Mouse (Mus musculus) heart, postnatal 14 days (tissue): ENCODE data around the gene Gm20696. TPM values are rescaled to one million over a fixed set of nuclear protein-coding genes. Genes with fewer than 3 reads are reported as not detected.

ENCODE experiments used
- DNase-seq, 2 experiments: peaks; one replicate each; pipeline ENCODE4 v3.0.0; 2021 to 2022
- intact Hi-C: fragments of 180-260 bp; cut with DNase I; formaldehyde crosslinking; loops from one replicate; pipeline ENCODE4 v1.15.1; 2025
- total RNA-seq, 2 experiments: library from RNA; stranded (reverse); gene quantifications; 2 replicates each; pipeline ENCODE4 v1.2.3; 2021

Gene Gm20696
- total RNA-seq, 2 experiments from 2014 or later: 2.3 to 3.2 TPM

- intact Hi-C loops: no loop called here
- DNase-seq: peak in 1 of 2 experiments; percentile 32
Measured at GRCm38 (mm10) chr6:99525351-99525750, 141.2 kb downstream of the Gm20696 start.

DNA sequence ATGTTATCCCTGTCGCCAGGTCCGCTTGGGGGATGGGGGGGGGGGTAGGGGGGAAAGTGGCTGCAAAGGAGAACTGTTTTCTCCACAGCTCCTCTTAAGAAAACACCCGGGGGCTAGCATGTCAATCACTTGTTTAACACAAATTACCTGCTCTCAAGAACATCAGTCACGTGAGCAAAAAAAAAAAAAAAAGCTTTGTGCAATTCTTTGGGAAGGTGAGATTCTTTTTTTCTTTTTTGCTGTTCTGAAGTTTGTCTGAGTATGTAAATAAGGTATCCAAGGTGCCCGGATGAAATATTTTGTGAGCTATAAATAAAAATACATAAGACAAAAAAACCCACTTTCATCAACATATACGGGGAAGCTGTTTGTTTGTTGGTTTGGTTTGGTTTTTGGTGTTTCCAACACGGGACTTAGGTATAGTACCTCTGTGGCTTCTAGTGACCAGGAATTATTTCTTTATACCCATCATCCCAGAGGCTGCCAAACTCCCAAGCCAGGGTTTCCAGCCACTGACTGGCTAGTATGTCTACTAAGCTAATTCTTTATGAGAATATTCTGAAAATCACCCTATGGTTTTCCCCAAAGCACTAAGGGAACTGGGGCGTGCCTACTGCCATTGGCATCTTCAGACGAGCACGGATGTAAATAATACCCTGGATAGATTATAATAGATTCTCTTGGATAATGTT is 142.8 kb downstream of the Gm20696 start:
- intact Hi-C loops: loop anchor here (2.0 to 5.0 kb wide), 6 partner anchors 82 to 997 kb away; no protein-coding TSS in a partner anchor

DNA sequence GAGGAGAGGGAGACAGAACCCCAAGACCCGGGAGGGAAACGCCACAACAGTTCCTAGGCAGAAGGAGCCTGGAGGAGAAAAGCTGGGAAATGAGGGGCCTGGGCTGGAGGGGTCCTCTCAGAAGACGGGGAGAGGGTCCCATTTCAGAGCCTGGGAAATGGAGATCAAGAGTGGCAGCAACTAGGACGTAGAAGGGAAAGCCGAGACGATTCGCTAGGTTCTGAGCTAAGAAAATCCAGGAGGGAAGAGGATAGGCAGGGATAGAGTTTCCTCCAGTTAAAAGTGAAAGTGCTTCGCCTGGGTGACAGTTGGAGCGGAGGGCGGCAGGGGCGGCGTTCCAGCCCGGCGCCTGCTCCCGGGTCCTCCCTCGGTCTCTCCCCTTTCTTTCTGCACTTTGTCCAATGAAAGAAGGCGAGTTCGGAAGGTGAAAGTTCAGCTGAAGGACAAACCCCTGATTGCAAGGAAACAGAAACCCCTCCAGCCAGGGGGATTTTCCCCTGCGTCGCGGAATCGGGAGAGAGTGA is 143.4 kb downstream of the Gm20696 start:
- intact Hi-C loops: loop anchor here (2.0 to 5.0 kb wide), 6 partner anchors 81 to 996 kb away; no protein-coding TSS in a partner anchor
- peak; percentile 82 to 83 for DNase-seq

More for the DNA sequence above, 142.8 kb downstream of the Gm20696 start:
- no peak for DNase-seq

DNA sequence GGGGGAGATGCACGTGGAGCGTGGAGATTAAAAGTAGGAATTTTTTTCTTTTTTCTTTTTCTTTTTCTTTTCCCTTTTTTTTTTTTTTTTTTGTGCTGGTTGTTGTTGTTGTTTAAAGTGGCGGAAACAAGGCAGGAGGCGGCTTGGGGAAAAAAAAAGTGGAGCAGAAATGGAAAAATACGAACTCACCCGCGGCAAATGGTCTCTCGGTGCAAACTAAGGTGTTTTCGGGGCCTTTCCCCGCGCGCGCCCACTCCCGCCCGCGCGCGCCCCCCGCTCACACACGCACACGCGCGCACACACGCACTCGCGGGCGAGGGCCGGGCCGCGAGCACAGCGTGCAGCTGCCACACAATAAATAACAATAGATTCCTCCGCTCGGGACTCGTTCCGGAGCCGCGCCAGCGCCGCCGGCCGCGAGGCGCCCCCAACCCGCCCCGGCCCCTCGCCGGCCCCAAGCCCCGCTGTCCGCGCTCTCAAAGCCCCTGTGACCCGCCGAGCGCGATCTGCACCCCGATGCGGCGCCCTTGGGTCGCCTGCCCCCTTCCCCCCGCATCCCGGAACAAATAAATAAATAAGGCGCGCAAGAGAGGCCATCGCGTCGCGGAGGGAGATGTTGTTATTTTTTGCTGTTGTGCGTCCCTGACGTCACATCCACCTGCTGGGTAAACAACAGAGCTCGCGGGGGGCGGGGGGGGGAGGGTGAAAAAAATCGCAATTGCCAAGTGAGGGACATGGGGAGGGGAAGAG is 144.1 kb downstream of the Gm20696 start, which contains the start of gene Foxp1:
TSS of gene Foxp1 (minus strand) at position 363 of the 750 bp plus-strand sequence.
- intact Hi-C loops: loop anchor here (2.0 to 5.0 kb wide), 6 partner anchors 80 to 995 kb away; no protein-coding TSS in a partner anchor
- peak; percentile 78 to 81 for DNase-seq

GRCm38 (mm10) chr6:99521641-99522358 is 144.8 kb downstream of the Gm20696 start:
- intact Hi-C loops: loop anchor here (2.0 to 5.0 kb wide), 7 partner anchors 37 to 994 kb away; no protein-coding TSS in a partner anchor
- DNase-seq: peak; percentile 54 to 58

DNA sequence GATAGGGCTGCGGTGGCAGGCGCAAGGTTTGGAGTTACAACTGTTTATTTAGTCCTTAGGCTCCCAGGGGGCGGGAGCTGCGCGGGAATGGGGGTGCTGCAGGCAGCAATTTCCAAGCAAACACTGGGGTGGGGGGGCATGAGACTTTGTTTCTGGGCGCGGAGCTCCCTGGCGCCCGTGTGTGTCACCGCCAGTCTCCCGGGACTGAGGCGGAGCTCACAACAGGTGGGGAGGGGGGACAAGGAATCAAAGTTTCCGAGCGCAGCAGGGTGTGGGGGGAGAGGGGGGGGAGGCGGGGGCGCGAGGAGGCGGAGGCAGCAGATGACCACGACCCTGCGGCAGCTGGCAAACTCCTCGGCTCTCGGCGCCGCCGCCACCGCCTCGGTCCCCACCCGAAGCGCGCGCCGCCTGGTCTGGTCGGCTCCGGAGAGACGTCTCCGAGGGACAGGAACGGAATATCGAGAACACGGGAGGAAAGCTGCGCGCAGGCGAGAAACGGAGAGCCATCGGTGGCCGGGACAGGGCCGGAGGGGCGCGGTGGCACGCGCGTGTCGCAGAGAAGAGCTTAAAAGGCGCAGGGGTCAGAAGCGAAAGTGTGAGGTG is 145.5 kb downstream of the Gm20696 start:
- intact Hi-C loops: loop anchor here (2.0 to 5.0 kb wide), 6 partner anchors 36 to 994 kb away; no protein-coding TSS in a partner anchor
- peak; percentile 71 to 75 for DNase-seq

DNA sequence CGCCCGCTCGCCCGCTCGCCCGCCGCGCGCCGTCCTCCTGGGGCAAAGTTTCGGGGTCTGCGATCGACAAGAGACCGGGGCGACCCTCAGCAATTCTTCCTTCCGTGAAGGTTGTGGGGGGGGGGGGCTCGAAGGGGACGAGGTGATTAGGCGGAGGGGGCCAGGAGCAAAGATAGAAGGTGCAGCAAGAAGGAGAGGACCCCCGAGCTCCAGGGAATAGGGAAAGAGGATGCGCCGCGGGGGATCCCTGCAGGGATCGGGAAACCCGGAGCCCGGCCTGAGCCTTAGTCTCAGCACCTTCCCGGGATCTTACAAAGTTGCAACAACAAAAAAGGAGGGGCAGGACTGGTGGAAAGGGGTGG is 145.9 kb downstream of the Gm20696 start:
- peak in 1 of 2 experiments; percentile 68 for DNase-seq
- intact Hi-C loops: loop anchor here (2.0 to 5.0 kb wide), 6 partner anchors 36 to 993 kb away; no protein-coding TSS in a partner anchor

- peak; percentile 34 to 48 for DNase-seq
- intact Hi-C loops: loop anchor here (2.0 to 5.0 kb wide), 6 partner anchors 35 to 993 kb away; no protein-coding TSS in a partner anchor
Measured at GRCm38 (mm10) chr6:99519806-99520675, 146.6 kb downstream of the Gm20696 start.

- intact Hi-C loops: no loop called here
- DNase-seq: no peak
Measured at GRCm38 (mm10) chr6:99519052-99519451, 147.5 kb downstream of the Gm20696 start.

DNA sequence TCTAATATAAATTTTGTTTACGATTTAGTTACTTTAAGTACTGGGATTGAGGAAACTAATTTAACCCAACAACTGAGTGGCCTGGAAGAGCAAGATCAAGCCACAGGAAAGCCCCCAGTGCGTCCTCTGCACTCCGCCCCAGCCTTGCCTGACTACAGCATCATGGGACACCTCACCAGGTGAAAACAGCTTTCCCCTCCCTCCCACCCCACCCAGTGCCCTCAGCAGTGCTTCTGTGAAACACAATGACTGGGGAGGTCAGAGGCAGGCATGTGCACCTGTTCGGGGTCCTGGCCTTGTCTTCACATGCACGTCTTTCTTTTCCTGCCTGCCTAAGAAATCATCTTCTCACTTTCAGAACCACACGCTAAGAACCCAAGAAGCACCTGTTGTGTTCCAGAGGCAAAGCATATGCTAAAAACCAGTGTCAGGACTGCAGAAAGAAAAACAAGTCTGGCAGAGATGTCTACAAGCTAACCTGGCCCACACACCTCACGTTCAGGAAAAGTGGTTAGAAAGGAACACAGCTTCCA is 150.9 kb downstream of the Gm20696 start:
- DNase-seq: no peak

GRCm38 (mm10) chr6:99511862-99512261 is 154.7 kb downstream of the Gm20696 start:
- no peak for DNase-seq
- intact Hi-C loops: no loop called here

More for the DNA sequence above, 150.9 kb downstream of the Gm20696 start:
- intact Hi-C loops: no loop called here

DNA sequence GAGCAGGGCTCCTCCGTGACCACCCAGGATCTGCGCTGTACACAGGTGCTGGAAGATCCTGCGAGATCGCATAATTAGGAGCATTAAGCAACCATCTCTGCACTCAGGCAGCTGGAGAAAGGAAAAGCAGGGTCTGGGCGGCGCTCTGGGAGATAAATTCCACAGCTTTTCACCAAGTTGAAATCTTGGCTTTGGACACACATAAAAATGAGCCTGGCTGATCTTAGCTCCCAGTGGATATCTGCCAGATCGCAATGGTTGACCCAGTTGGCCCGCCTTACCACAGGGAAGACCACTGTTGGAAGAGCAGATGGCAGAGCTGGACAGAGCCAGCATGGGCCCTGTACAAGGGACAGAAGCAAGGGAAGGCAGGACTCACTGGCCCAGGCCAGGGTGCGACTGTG is 157.4 kb downstream of the Gm20696 start:
- peak; percentile 22 to 53 for DNase-seq
- intact Hi-C loops: no loop called here

DNA sequence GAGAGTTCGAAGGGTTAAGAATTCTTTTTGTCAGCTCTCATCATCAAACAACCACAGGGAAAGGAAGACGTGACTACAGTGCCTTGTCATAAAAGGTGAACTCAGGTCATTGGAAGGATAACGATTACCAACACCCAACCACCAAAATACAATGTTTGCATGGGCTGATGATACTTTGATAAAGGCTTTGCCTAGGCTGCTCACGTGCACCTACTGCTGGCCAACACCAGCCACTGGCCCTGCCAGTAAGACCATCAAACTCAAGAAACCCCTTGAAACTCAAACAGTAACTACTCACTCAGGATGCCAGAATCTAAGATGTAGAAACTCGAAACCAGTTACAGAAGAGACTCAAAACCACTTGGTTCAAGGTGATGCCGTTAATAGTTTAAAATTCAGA is 159.8 kb downstream of the Gm20696 start:
- DNase-seq: no peak
- intact Hi-C loops: no loop called here

DNA sequence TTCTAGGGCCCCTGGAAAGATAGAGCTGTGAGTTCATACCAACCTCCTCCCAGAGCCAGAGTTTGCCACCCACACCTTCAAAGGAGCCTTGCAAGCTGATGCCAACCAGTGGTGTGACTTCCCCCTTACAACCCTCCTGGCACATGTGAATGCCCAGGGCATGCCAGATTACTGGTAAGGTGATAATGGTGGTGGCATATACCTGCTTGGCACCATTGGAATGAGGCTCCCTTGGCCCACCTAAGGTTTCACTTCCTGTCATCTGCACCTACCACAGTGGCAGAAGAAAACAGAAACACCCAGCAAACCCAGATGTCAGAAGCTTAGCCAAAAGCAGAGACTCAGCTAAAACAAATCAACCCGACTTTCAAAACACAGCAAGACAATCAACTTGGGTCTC is 162.9 kb downstream of the Gm20696 start:
- intact Hi-C loops: no loop called here

GRCm38 (mm10) chr6:99502727-99503126 is 163.9 kb downstream of the Gm20696 start:
- no peak for DNase-seq
- intact Hi-C loops: no loop called here

More for the DNA sequence above, 162.9 kb downstream of the Gm20696 start:
- no peak for DNase-seq

GRCm38 (mm10) chr6:99502314-99502713 is 164.3 kb downstream of the Gm20696 start:
- no peak for DNase-seq

GRCm38 (mm10) chr6:99500570-99501270 is 165.9 kb downstream of the Gm20696 start:
- intact Hi-C loops: no loop called here
- no peak for DNase-seq

More at GRCm38 (mm10) chr6:99502314-99502713, 164.3 kb downstream of the Gm20696 start:
- intact Hi-C loops: no loop called here

GRCm38 (mm10) chr6:99498082-99498481 is 168.5 kb downstream of the Gm20696 start:
- intact Hi-C loops: no loop called here

More at GRCm38 (mm10) chr6:99498082-99498481, 168.5 kb downstream of the Gm20696 start:
- no peak for DNase-seq
